8 mouse cellular contexts compared by ENCODE assay signal in genomic region chr15:63998410-63998765, GRCm38 (mm10).
DNase-seq lines count a peak whose midpoint lies in the region; ATAC-seq and TF ChIP-seq lines count a peak whose summit lies in the region.

No protein-coding gene starts in this region.

- peaks cover 6 to 22% of the 10 kb centered on the region in 2 experiments for H3K4me1 ChIP-seq in heart, embryonic 14.5 days (ENCODE audit: control insufficient read depth in 2 of 2, insufficient read depth in 2 of 2, low read length in 2 of 2)
- peaks cover 26% of the 10 kb centered on the region for H3K4me1 ChIP-seq in hindbrain, embryonic 12.5 days
- peaks cover 42% of the 10 kb centered on the region for H3K4me1 ChIP-seq in midbrain, embryonic 10.5 days

- H3K9me3 ChIP-seq in heart, embryonic 14.5 days (ENCODE audit: control insufficient read depth, low read length) = no peaks in the 10 kb centered on the region
- no peaks in the 10 kb centered on the region for H3K9me3 ChIP-seq in hindbrain, embryonic 12.5 days (replicated peaks)
- H3K9me3 ChIP-seq in midbrain, embryonic 10.5 days (replicated peaks) = no peaks in the 10 kb centered on the region

- WGBS in heart, embryonic 14.5 days = 1% methylated on average over 16 of the region's 16 CpGs
- WGBS in hindbrain, embryonic 12.5 days = 2% methylated on average over 16 of the region's 16 CpGs
- under 1% methylated on average over 16 of the region's 16 CpGs for WGBS in midbrain, embryonic 10.5 days

- in situ Hi-C loops in Patski (cut with MboI; ENCODE audit: low pct_unique_long_range_greater_than_20kb) = no loop called here

- peak overlapping the region; percentile 61 to 90 for H3K4me3 ChIP-seq in heart, embryonic 14.5 days (ENCODE audit: control insufficient read depth in 1 of 2, insufficient read depth in 1 of 2, low read depth in 1 of 2, low read length in 2 of 2)
- peak overlapping the region; percentile 89 for H3K4me3 ChIP-seq in hindbrain, embryonic 12.5 days
- H3K4me3 ChIP-seq in midbrain, embryonic 10.5 days = peak overlapping the region; percentile 92

- H3K27ac ChIP-seq in heart, embryonic 14.5 days (replicated peaks in 1 of 2; ENCODE audit: control insufficient read depth in 1 of 2, insufficient read depth in 1 of 2, low read depth in 2 of 2, low read length in 2 of 2) = peak overlapping the region; percentile 24 to 86; a peak in 3 of 4 replicates
- peak overlapping the region; percentile 98 for H3K27ac ChIP-seq in hindbrain, embryonic 12.5 days
- H3K27ac ChIP-seq in midbrain, embryonic 10.5 days (replicated peaks) = peak overlapping the region; percentile 97

- peak; percentile 42 for ATAC-seq in heart, embryonic 14.5 days (ENCODE audit: insufficient number of reproducible peaks, insufficient read depth, low FRiP score, low read depth)
- peak; percentile 65 for ATAC-seq in Patski
- ATAC-seq in hindbrain, embryonic 12.5 days (ENCODE audit: low FRiP score) = peak; percentile 82

- intact Hi-C loops in heart, postnatal 14 days (cut with DNase I) = loop anchor here (5.0 kb wide), 1 partner anchor 59 kb away; no protein-coding TSS in a partner anchor

- CTCF ChIA-PET in Patski (lab: Charles Lee) = interaction anchor here (1.2 kb wide), 1 partner anchor 14 kb away, joined by 3 read pairs; no protein-coding TSS in a partner anchor

- H3K36me3 ChIP-seq in heart, embryonic 14.5 days (ENCODE audit: control insufficient read depth, insufficient read depth, low read length) = no peaks in the 10 kb centered on the region
- no peaks in the 10 kb centered on the region for H3K36me3 ChIP-seq in hindbrain, embryonic 12.5 days
- H3K36me3 ChIP-seq in midbrain, embryonic 10.5 days = no peaks in the 10 kb centered on the region

- H3K4me2 ChIP-seq in heart, embryonic 14.5 days (ENCODE audit: low read length) = peak overlapping the region; percentile 85
- peak overlapping the region; percentile 77 for H3K4me2 ChIP-seq in hindbrain, embryonic 12.5 days (replicated peaks)

- no peak for DNase-seq in heart, postnatal 14 days
- DNase-seq in Patski (ENCODE audit: low read depth, low spot score) = no peak
- DNase-seq in midbrain, embryonic 10.5 days (ENCODE audit: low spot score) = no peak
- DNase-seq in cerebellum, adult 9-11 months = no peak
- no peak for DNase-seq in adrenal gland, postnatal 36 days
- DNase-seq in cerebellum, postnatal 14 days = no peak

- H3K27me3 ChIP-seq in heart, embryonic 14.5 days (ENCODE audit: control insufficient read depth, insufficient read depth, low read length) = no peaks in the 10 kb centered on the region
- H3K27me3 ChIP-seq in Patski = no peaks in the 10 kb centered on the region
- no peaks in the 10 kb centered on the region for H3K27me3 ChIP-seq in hindbrain, embryonic 12.5 days
- peaks cover 11% of the 10 kb centered on the region for H3K27me3 ChIP-seq in midbrain, embryonic 10.5 days (ENCODE audit: low read depth, poor library complexity, severe bottlenecking)

- POLR2A ChIA-PET in Patski (lab: Charles Lee) = no interaction called here

- no peak for TF ChIP-seq CTCF in Patski (IDR thresholded peaks at IDR 0.05)

- H3K9ac ChIP-seq in heart, embryonic 14.5 days (ENCODE audit: low read length) = peak overlapping the region; percentile 82
- peak overlapping the region; percentile 94 for H3K9ac ChIP-seq in hindbrain, embryonic 12.5 days
